In the genomic region with DNA sequence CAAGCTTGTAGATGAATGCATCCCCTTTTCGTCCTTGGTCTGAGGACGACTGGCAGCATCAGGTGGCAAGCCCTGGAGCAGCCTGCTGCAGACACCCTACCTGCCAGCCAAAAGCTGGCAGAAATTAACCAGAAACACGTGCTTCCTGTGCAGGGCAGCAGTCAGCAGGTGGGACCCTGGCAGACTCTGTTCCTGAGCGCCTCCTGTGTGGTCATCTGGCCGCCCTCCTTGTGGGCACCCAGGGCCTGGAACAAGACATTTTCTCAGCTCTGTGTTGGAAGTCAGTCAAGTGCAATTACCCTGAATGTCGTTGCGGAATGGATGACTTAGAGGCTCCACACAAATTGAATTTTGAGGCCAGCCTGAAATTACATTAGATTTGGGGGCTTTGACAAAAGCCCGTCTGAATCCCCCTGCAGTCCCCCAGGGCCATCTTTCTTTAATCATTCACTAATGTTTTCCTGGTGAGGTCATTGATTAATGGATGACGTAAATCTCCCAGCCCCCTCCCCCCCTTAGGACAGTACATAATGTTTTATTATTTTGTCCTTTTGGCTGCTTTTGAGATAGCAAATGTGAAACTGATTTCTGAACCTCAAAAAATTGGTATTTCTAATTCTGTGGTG, we compare ENCODE assay signal across 13 mouse cellular contexts.
DNase-seq lines count a peak whose midpoint lies in the region; ATAC-seq and TF ChIP-seq lines count a peak whose summit lies in the region.
"Had no signal": no experiment of that assay in that cellular context is flagged by ENCODE, and none has a peak within 500 bp of the region (broad histone marks: within the 10 kb centered on the region; RNA-seq: fewer than 3 reads in every experiment).

No protein-coding gene starts in this region.

- WGBS in hindbrain, embryonic 16.5 days, result 58% methylated on average over 9 of the region's 9 CpGs
- 52% methylated on average over 9 of the region's 9 CpGs for WGBS in hindbrain, embryonic 12.5 days
- WGBS in kidney, adult 2 months, result 23% methylated on average over 9 of the region's 9 CpGs
- 11% methylated on average over 9 of the region's 9 CpGs for WGBS in limb, embryonic 13.5 days
- 64% methylated on average over 9 of the region's 9 CpGs for WGBS in liver, embryonic 12.5 days (ENCODE audit: insufficient replicate concordance)

- H3K9me3 ChIP-seq in hindbrain, embryonic 16.5 days (ENCODE audit: control insufficient read depth, low read length), result no peaks in the 10 kb centered on the region
- no peaks in the 10 kb centered on the region for H3K9me3 ChIP-seq in hindbrain, embryonic 12.5 days (replicated peaks)
- H3K9me3 ChIP-seq in limb, embryonic 13.5 days, result no peaks in the 10 kb centered on the region
- H3K9me3 ChIP-seq in liver, embryonic 12.5 days (replicated peaks), result no peaks in the 10 kb centered on the region
- H3K9me3 ChIP-seq: embryonic facial prominence, embryonic 15.5 days had no signal

- no peaks in the 10 kb centered on the region for H3K36me3 ChIP-seq in hindbrain, embryonic 16.5 days (ENCODE audit: control insufficient read depth, insufficient read depth, low read length)
- no peaks in the 10 kb centered on the region for H3K36me3 ChIP-seq in hindbrain, embryonic 12.5 days
- no peaks in the 10 kb centered on the region for H3K36me3 ChIP-seq in kidney, adult 2 months (ENCODE audit: control insufficient read depth, insufficient read depth, low read length)
- H3K36me3 ChIP-seq in limb, embryonic 13.5 days, result no peaks in the 10 kb centered on the region
- no peaks in the 10 kb centered on the region for H3K36me3 ChIP-seq in liver, embryonic 12.5 days
- H3K36me3 ChIP-seq: embryonic facial prominence, embryonic 15.5 days had no signal

- no peaks in the 10 kb centered on the region for H3K4me1 ChIP-seq in hindbrain, embryonic 16.5 days (ENCODE audit: control insufficient read depth, insufficient read depth, low read depth, low read length)
- H3K4me1 ChIP-seq in hindbrain, embryonic 12.5 days, result no peaks in the 10 kb centered on the region
- H3K4me1 ChIP-seq in kidney, adult 2 months (ENCODE audit: control insufficient read depth, insufficient read depth, low read length), result no peaks in the 10 kb centered on the region; the same call in 1 of the 2 replicates
- H3K4me1 ChIP-seq in limb, embryonic 13.5 days, result peaks cover 11% of the 10 kb centered on the region
- no peaks in the 10 kb centered on the region for H3K4me1 ChIP-seq in liver, embryonic 12.5 days

- no peak overlapping the region for H3K4me2 ChIP-seq in hindbrain, embryonic 16.5 days (ENCODE audit: low read length)
- no peak overlapping the region for H3K4me2 ChIP-seq in hindbrain, embryonic 12.5 days (replicated peaks)
- peak overlapping the region; percentile 19; the same call in 1 of the 2 replicates for H3K4me2 ChIP-seq in limb, embryonic 13.5 days (replicated peaks)
- H3K4me2 ChIP-seq in liver, embryonic 12.5 days, result no peak overlapping the region
- H3K4me2 ChIP-seq: embryonic facial prominence, embryonic 15.5 days; heart, embryonic 11.5 days had no signal

- no peak overlapping the region for H3K4me3 ChIP-seq in hindbrain, embryonic 16.5 days (ENCODE audit: low read length)
- no peak overlapping the region for H3K4me3 ChIP-seq in hindbrain, embryonic 12.5 days
- no peak overlapping the region for H3K4me3 ChIP-seq in kidney, adult 2 months (ENCODE audit: insufficient read depth, low read depth, low read length)
- no peak overlapping the region for H3K4me3 ChIP-seq in limb, embryonic 13.5 days
- H3K4me3 ChIP-seq in liver, embryonic 12.5 days, result no peak overlapping the region
- H3K4me3 ChIP-seq: embryonic facial prominence, embryonic 15.5 days had no signal

- no peak overlapping the region for H3K9ac ChIP-seq in hindbrain, embryonic 16.5 days (ENCODE audit: low read depth, low read length)
- H3K9ac ChIP-seq in hindbrain, embryonic 12.5 days, result no peak overlapping the region
- H3K9ac ChIP-seq in limb, embryonic 13.5 days, result no peak overlapping the region
- no peak overlapping the region for H3K9ac ChIP-seq in liver, embryonic 12.5 days
- H3K9ac ChIP-seq: embryonic facial prominence, embryonic 15.5 days had no signal

- DNase-seq in cerebellum, adult 8-10 months, result peak; percentile 2
- peak; percentile 48 for DNase-seq in kidney, adult 2 months
- no peak for DNase-seq in yolk sac, embryonic 10.5 days (ENCODE audit: low spot score)
- DNase-seq: lung, postnatal 14 days had no signal

- no peak overlapping the region for H3K27ac ChIP-seq in hindbrain, embryonic 16.5 days (ENCODE audit: low read depth, low read length)
- H3K27ac ChIP-seq in hindbrain, embryonic 12.5 days, result no peak overlapping the region
- peak overlapping the region; percentile 36; the same call in 1 of the 2 replicates for H3K27ac ChIP-seq in kidney, adult 2 months (ENCODE audit: insufficient read depth, low read depth, low read length)
- no peak overlapping the region for H3K27ac ChIP-seq in limb, embryonic 13.5 days
- no peak overlapping the region for H3K27ac ChIP-seq in liver, embryonic 12.5 days
- H3K27ac ChIP-seq: embryonic facial prominence, embryonic 15.5 days had no signal

- peak; percentile 84 for ATAC-seq in hindbrain, embryonic 16.5 days
- ATAC-seq in hindbrain, embryonic 12.5 days (ENCODE audit: low FRiP score), result no peak
- peak; percentile 75 for ATAC-seq in limb, embryonic 13.5 days (ENCODE audit: low FRiP score, low read depth)
- ATAC-seq in activated CD4-positive, CD25-positive, alpha-beta regulatory T cell, adult 4 months, result no peak
- no peak for ATAC-seq in liver, embryonic 12.5 days
- ATAC-seq: intestine, postnatal 0 days; Patski had no signal

- no peak for TF ChIP-seq POLR2A in kidney, adult 2 months (IDR thresholded peaks at IDR 0.05; ENCODE audit: low read depth, low read length)

- H3K27me3 ChIP-seq in hindbrain, embryonic 16.5 days (replicated peaks; ENCODE audit: control insufficient read depth, insufficient read depth, low read length), result no peaks in the 10 kb centered on the region
- no peaks in the 10 kb centered on the region for H3K27me3 ChIP-seq in hindbrain, embryonic 12.5 days
- no peaks in the 10 kb centered on the region for H3K27me3 ChIP-seq in kidney, adult 2 months (replicated peaks; ENCODE audit: control insufficient read depth, insufficient read depth, low read length)
- H3K27me3 ChIP-seq in limb, embryonic 13.5 days, result no peaks in the 10 kb centered on the region
- H3K27me3 ChIP-seq in liver, embryonic 12.5 days (replicated peaks), result no peaks in the 10 kb centered on the region
- H3K27me3 ChIP-seq: embryonic facial prominence, embryonic 15.5 days had no signal

- TF ChIP-seq CTCF in kidney, adult 2 months (conservative IDR thresholded peaks at IDR 0.05; ENCODE audit: insufficient read depth, insufficient read length, low read depth, low read length), result no peak

Comparison
In these comparisons a context has a peak if more than half of its experiments do, and no peak if none do; other contexts are left out.
1. ATAC-seq: peak in hindbrain, embryonic 16.5 days (single experiment) and limb, embryonic 13.5 days (single experiment); none in hindbrain, embryonic 12.5 days (single experiment), activated CD4-positive, CD25-positive, alpha-beta regulatory T cell, adult 4 months (single experiment) and liver, embryonic 12.5 days (single experiment).